Mouse (Mus musculus) bone marrow, adult 2 months (tissue): ENCODE results near the gene Olfr488.
"Not testable (repeated sequence)": the region's sequence is repeated elsewhere in the genome, so short reads cannot be mapped to it uniquely, and the experiment has no call there.

ENCODE experiments used
- CTCF ChIP-seq: fragments of 200-500 bp; IDR thresholded peaks from 2 replicates; pipeline ENCODE4 v1.5.1; 2011; ENCODE audit warnings: low read length, control low read depth; ENCODE audit not compliant: control insufficient read depth, insufficient read depth
- POLR2A ChIP-seq: fragments of 200-500 bp; IDR thresholded peaks from 2 replicates; pipeline ENCODE4 v1.6.1; 2011; ENCODE audit warnings: low read depth, mild to moderate bottlenecking, control low read depth, low read length, borderline replicate concordance; ENCODE audit not compliant: control insufficient read depth

DNA sequence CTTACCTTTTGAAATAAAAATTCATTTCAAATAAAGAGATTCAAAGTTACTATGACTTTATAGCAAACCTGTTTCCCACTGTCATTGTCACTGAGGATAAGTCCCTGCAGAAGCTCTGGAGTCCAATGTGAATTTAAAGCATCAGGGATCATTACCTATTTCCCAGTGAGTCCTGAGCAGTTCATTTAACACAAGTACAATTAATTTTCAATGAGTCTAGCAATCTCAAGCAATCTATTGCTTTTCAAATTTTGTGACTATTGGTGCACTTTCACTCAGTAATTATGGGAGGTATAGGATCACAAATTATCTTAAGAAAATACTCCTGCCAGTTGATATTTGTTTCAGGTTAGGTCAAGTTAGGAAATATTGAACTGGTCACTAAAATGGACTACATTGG, 43.6 kb downstream of the Olfr488 start, which contains the start of gene Olfr487:
- not testable (repeated sequence) for TF ChIP-seq POLR2A, CTCF
